Mouse (Mus musculus) adrenal gland, postnatal 36 days (tissue): ENCODE results near the gene Ptk7. TPM values are rescaled to one million over a fixed set of nuclear protein-coding genes. Genes with fewer than 3 reads are reported as not detected.

Experiments
- DNase-seq, 2 experiments: peaks; one replicate each; pipeline ENCODE4 v3.0.0; 2021; ENCODE audit warnings: mixed read lengths in 1 of 2
- microRNA-seq: library from miRNA; unstranded; fragments of <30 nt; microRNA quantifications from one replicate; pipeline ENCODE4 v1.2.0, GENCODE M21; 2021
- total RNA-seq, 2 experiments: library from RNA; stranded (reverse); gene quantifications; 2 replicates each; pipeline ENCODE4 v1.2.3; 2021

Ptk7 gene
- total RNA-seq, 2 experiments from 2014 or later, result 6.8 to 11.7 TPM

- no peak for DNase-seq
Measured at GRCm38 (mm10) chr17:46521174-46521573, 108.1 kb downstream of the Ptk7 start.

GRCm38 (mm10) chr17:46520385-46520979, 108.8 kb downstream of the Ptk7 start:
- no peak for DNase-seq

- DNase-seq, result no peak
Measured at GRCm38 (mm10) chr17:46519971-46520370, 109.3 kb downstream of the Ptk7 start.

Small RNAs within 50 kb of the gene (microRNA-seq; reads per million reads assigned to microRNA genes)
- not detected for gene Mir6976

Other genes starting within 250 kb of the Ptk7 start
- 10 to 100 TPM; 23.3 to 29.0 TPM for gene Zfp318, start 245.8 kb downstream of the Ptk7 start, total RNA-seq
- 1 to 10 TPM in 1 of 2 experiments, under 1 TPM in 1; 0.43 to 1.1 TPM for gene Crip3, start 200.6 kb downstream of the Ptk7 start, total RNA-seq
- gene Slc22a7, start 191.0 kb downstream of the Ptk7 start, total RNA-seq, result not detected
- gene Ttbk1, start 141.8 kb downstream of the Ptk7 start, total RNA-seq, result 1 to 10 TPM in 1 of 2 experiments, under 1 TPM in 1; 0.63 to 1.1 TPM
- 1 to 10 TPM; 4.2 to 6.9 TPM for gene Dnph1, start 132.8 kb downstream of the Ptk7 start, total RNA-seq
- 10 to 100 TPM; 21.5 to 25.5 TPM for gene Cul9, start 83.1 kb downstream of the Ptk7 start, total RNA-seq
- 10 to 100 TPM; 43.1 to 46.5 TPM for gene Srf, start 73.3 kb downstream of the Ptk7 start, total RNA-seq
- 10 to 100 TPM; 35.3 to 50.3 TPM for gene Klc4, start 16.5 kb upstream of the Ptk7 start, total RNA-seq
- 100 to 1,000 TPM in 1 of 2 experiments, 10 to 100 TPM in 1; 92.6 to 114 TPM for gene Mrpl2, start 16.7 kb upstream of the Ptk7 start, total RNA-seq
- gene Cul7, start 20.8 kb upstream of the Ptk7 start, total RNA-seq, result 10 to 100 TPM; 36.3 to 42.2 TPM
- gene Rrp36, start 44.8 kb upstream of the Ptk7 start, total RNA-seq, result 10 to 100 TPM; 23.8 to 30.4 TPM
- 100 to 1,000 TPM in 1 of 2 experiments, 10 to 100 TPM in 1; 94.2 to 104 TPM for gene Mea1, start 49.3 kb upstream of the Ptk7 start, total RNA-seq
- gene Klhdc3, start 51.4 kb upstream of the Ptk7 start, total RNA-seq, result 10 to 100 TPM; 59.2 to 75.3 TPM
- 10 to 100 TPM; 40.9 to 46.1 TPM for gene Ppp2r5d, start 75.6 kb upstream of the Ptk7 start, total RNA-seq
- gene Pex6, start 82.0 kb upstream of the Ptk7 start, total RNA-seq, result 10 to 100 TPM; 59.3 to 64.9 TPM
- 1 to 10 TPM; 1.5 to 2.7 TPM for gene Gnmt, start 99.7 kb upstream of the Ptk7 start, total RNA-seq
- 10 to 100 TPM; 49.9 to 55.6 TPM for gene Cnpy3, start 122.7 kb upstream of the Ptk7 start, total RNA-seq
- not detected for gene Ptcra, start 134.2 kb upstream of the Ptk7 start, total RNA-seq
- gene 2310039H08Rik, start 143.1 kb upstream of the Ptk7 start, total RNA-seq, result 10 to 100 TPM; 54.1 to 96.1 TPM
- 10 to 100 TPM; 89.0 to 97.3 TPM for gene Rpl7l1, start 153.2 kb upstream of the Ptk7 start, total RNA-seq
- gene Bicral, start 229.0 kb upstream of the Ptk7 start, total RNA-seq, result 10 to 100 TPM; 23.0 to 24.3 TPM